11 mouse cellular contexts compared by ENCODE assay signal in the genomic region with DNA sequence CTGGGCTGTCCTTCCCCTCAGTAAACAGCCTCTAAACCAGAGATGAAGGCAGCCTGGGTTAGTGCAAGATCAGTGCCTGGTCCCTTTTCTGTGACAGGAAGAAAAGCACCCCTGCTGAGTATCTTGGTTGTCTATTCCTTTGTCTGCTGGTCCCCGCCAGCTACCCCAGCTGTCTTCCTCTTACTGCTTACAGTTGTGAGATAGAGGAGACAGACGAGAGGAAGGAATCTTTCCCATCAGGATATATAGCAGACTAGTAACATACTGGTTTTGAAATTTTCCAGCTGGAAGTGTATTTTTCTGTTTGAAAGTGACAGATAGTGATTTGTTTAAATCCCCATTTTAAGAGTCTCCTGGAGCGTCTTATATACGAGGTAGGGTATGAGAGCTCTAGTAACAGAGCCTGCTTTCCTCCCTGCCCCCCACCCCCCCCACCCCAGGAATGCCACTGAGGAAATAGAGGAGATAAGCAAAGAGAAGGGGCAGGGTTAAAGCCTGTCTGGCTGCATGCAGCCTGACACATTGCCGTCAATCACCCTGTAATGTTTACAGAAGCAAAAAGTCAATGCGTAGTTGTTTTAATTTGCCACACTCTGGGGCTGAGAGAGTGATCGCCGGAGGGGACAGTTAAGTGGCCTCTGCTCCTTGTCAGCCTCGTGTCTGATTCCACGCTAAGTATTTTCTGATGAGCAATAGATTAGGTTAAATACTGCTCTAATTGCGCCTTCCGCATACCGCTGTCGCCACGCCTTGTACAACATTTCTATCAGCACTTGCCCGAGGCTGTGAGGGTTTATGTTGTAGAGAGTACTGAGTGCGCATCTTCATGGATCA. TPM values are rescaled to one million over a fixed set of nuclear protein-coding genes. Genes with fewer than 3 reads are reported as not detected.
A peak's percentile ranks its signal among the peaks of the same experiment; 100 is the strongest.
DNase-seq lines count a peak whose midpoint lies in the region; ATAC-seq lines count a peak whose summit lies in the region.
"Had no signal": no experiment of that assay in that cellular context is flagged by ENCODE, and none has a peak within 500 bp of the region (broad histone marks: within the 10 kb centered on the region; RNA-seq: fewer than 3 reads in every experiment).

No protein-coding gene starts in this region.

- H3K9me3 ChIP-seq in heart, embryonic 10.5 days, result no peaks in the 10 kb centered on the region
- no peaks in the 10 kb centered on the region for H3K9me3 ChIP-seq in midbrain, embryonic 10.5 days (replicated peaks)
- H3K9me3 ChIP-seq in midbrain, embryonic 15.5 days, result no peaks in the 10 kb centered on the region
- H3K9me3 ChIP-seq in liver, embryonic 15.5 days (replicated peaks), result no peaks in the 10 kb centered on the region

- peak overlapping the region; percentile 74 for H3K27ac ChIP-seq in heart, embryonic 10.5 days
- 0 out of 2 replicates have a peak overlapping the region, but pooled peaks have one; percentile 38 for H3K27ac ChIP-seq in midbrain, embryonic 10.5 days (replicated peaks)
- no peak overlapping the region for H3K27ac ChIP-seq in midbrain, embryonic 15.5 days
- no peak overlapping the region for H3K27ac ChIP-seq in liver, embryonic 15.5 days (replicated peaks)

- WGBS in heart, embryonic 10.5 days, result 2% methylated on average over 17 of the region's 17 CpGs
- 19% methylated on average over 17 of the region's 17 CpGs for WGBS in midbrain, embryonic 10.5 days
- WGBS in midbrain, embryonic 15.5 days, result 15% methylated on average over 17 of the region's 17 CpGs
- 10% methylated on average over 17 of the region's 17 CpGs for WGBS in liver, embryonic 15.5 days (ENCODE audit: insufficient replicate concordance)

- H3K4me2 ChIP-seq in midbrain, embryonic 15.5 days, result no peak overlapping the region
- peak overlapping the region; percentile 13 for H3K4me2 ChIP-seq in liver, embryonic 15.5 days

- H3K4me3 ChIP-seq in heart, embryonic 10.5 days, result peak overlapping the region; percentile 56
- H3K4me3 ChIP-seq in midbrain, embryonic 10.5 days, result peak overlapping the region; percentile 12; the same call in 1 of the 2 replicates
- no peak overlapping the region for H3K4me3 ChIP-seq in midbrain, embryonic 15.5 days
- H3K4me3 ChIP-seq in liver, embryonic 15.5 days (replicated peaks), result no peak overlapping the region

- ATAC-seq in midbrain, embryonic 15.5 days (replicated peaks), result no peak
- no peak for ATAC-seq in liver, embryonic 15.5 days (ENCODE audit: insufficient read depth)

- H3K9ac ChIP-seq in midbrain, embryonic 15.5 days, result no peak overlapping the region
- no peak overlapping the region for H3K9ac ChIP-seq in liver, embryonic 15.5 days

- no peak for DNase-seq in heart, embryonic 10.5 days (ENCODE audit: low spot score)
- no peak for DNase-seq in heart, adult 18-20 months
- peak; percentile 20 for DNase-seq in midbrain, embryonic 10.5 days (ENCODE audit: low spot score)
- DNase-seq in yolk sac, embryonic 10.5 days (ENCODE audit: low spot score), result peak; percentile 81
- no peak for DNase-seq in gastrocnemius, adult 18-20 months (ENCODE audit: low spot score)
- DNase-seq in right cerebral cortex, postnatal 10 days (ENCODE audit: low spot score in 2 of 2), result no peak
- DNase-seq: cerebellum, adult 11-12 months; kidney, adult 9 months had no signal

- no peaks in the 10 kb centered on the region for H3K36me3 ChIP-seq in heart, embryonic 10.5 days
- H3K36me3 ChIP-seq in midbrain, embryonic 10.5 days, result no peaks in the 10 kb centered on the region
- no peaks in the 10 kb centered on the region for H3K36me3 ChIP-seq in midbrain, embryonic 15.5 days (replicated peaks)
- no peaks in the 10 kb centered on the region for H3K36me3 ChIP-seq in liver, embryonic 15.5 days (replicated peaks)

- peaks cover 22% of the 10 kb centered on the region for H3K27me3 ChIP-seq in heart, embryonic 10.5 days (ENCODE audit: insufficient read depth, poor library complexity, severe bottlenecking)
- H3K27me3 ChIP-seq in midbrain, embryonic 10.5 days (ENCODE audit: low read depth, poor library complexity, severe bottlenecking), result peaks cover 65% of the 10 kb centered on the region
- H3K27me3 ChIP-seq in midbrain, embryonic 15.5 days (replicated peaks), result peaks cover 18% of the 10 kb centered on the region; the same call in 1 of the 2 replicates
- peaks cover 35% of the 10 kb centered on the region for H3K27me3 ChIP-seq in liver, embryonic 15.5 days

- H3K4me1 ChIP-seq in heart, embryonic 10.5 days, result peaks cover 42% of the 10 kb centered on the region
- H3K4me1 ChIP-seq in midbrain, embryonic 10.5 days, result peaks cover 21% of the 10 kb centered on the region
- H3K4me1 ChIP-seq in midbrain, embryonic 15.5 days, result peaks cover 10% of the 10 kb centered on the region
- H3K4me1 ChIP-seq in liver, embryonic 15.5 days (replicated peaks), result 0 out of 2 replicates have a peak, but pooled peaks cover 3% of the 10 kb centered on the region

RNA-seq across cellular contexts. Expression of gene Dmrt3, which starts 34.9 kb away (rescaled TPM):
- polyA plus RNA-seq in heart, embryonic 10.5 days (2016; fragmentation: Nextera tagmentation; extraction: Ambion mirVana), result not detected in 2 replicates
- total RNA-seq in heart, adult 18-20 months (2021), result under 1 TPM in 1 of 2 experiments, not detected in 1; 0.15 TPM
- 0.39 and 2.1 TPM in 2 replicates for polyA plus RNA-seq in midbrain, embryonic 10.5 days (2016; fragmentation: Nextera tagmentation; extraction: Ambion mirVana)
- 0.22 and 0.32 TPM in 2 replicates for polyA plus RNA-seq in midbrain, embryonic 15.5 days (2015; fragmentation: Nextera tagmentation; extraction: Ambion mirVana)
- polyA plus RNA-seq in liver, embryonic 15.5 days (2015; fragmentation: Nextera tagmentation; extraction: Ambion mirVana), result not detected in 2 replicates
- not detected for total RNA-seq in gastrocnemius, adult 18-20 months (2021)
- total RNA-seq: liver, adult 2 months had no signal
- polyA plus RNA-seq: liver, adult 2 months had no signal

Comparison
In these comparisons a context has a peak if more than half of its experiments do, and no peak if none do; other contexts are left out.
1. H3K27ac ChIP-seq: peak in heart, embryonic 10.5 days (single experiment) and midbrain, embryonic 10.5 days (single experiment); none in midbrain, embryonic 15.5 days (single experiment) and liver, embryonic 15.5 days (single experiment).
2. H3K4me3 ChIP-seq: peak in heart, embryonic 10.5 days (single experiment) and midbrain, embryonic 10.5 days (single experiment); none in midbrain, embryonic 15.5 days (single experiment) and liver, embryonic 15.5 days (single experiment).
3. DNase-seq: peak in midbrain, embryonic 10.5 days (single experiment) and yolk sac, embryonic 10.5 days (single experiment); none in heart, embryonic 10.5 days (single experiment), heart, adult 18-20 months (0 of 2), gastrocnemius, adult 18-20 months (single experiment) and right cerebral cortex, postnatal 10 days (0 of 2).